Mouse (Mus musculus) T-helper 1 cell (primary cell): ENCODE measurements at regions not wholly inside any gene's neighbourhood (a gene's known extent, or its start where the extent isn't known, plus 50 kb on each side); places are given as distances from the start of the nearest gene placed in this dataset.

Experiments used
- in situ Hi-C: fragments of 300-600 bp; cut with MboI, MseI; formaldehyde crosslinking; loops from one replicate; pipeline ENCODE4 v1.15.1; 2025; ENCODE audit warnings: high pct_unique_total_duplicates

- in situ Hi-C loops: no loop called here
These were observed 911.9 kb downstream of the Speer2 start for GRCm38 (mm10) chr16:68951508-68952236.

DNA sequence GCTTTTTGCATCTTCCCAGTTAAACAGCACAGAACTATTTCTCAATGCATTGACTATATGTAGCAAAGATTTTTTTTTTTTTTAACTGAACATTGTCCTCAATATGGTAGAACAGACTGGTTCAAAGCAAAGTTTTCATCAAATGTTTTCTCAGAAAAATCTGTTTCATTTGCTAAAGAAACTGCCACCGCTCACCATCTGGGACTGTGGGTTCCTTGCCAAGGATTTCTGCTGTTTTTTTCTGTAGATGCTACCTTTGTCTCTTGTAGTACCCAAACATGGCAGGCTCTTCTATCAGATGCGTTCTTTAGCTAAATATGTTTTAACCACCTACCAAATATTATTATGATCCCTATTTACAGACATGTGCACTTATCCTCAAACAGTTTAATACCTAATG lies 952.7 kb downstream of the Speer2 start:
- in situ Hi-C loops: loop anchor here (10.0 kb wide), 1 partner anchor 246 kb away; no protein-coding TSS in a partner anchor

- in situ Hi-C loops: no loop called here
These were observed 965.4 kb downstream of the Speer2 start for GRCm38 (mm10) chr16:68898136-68898535.

DNA sequence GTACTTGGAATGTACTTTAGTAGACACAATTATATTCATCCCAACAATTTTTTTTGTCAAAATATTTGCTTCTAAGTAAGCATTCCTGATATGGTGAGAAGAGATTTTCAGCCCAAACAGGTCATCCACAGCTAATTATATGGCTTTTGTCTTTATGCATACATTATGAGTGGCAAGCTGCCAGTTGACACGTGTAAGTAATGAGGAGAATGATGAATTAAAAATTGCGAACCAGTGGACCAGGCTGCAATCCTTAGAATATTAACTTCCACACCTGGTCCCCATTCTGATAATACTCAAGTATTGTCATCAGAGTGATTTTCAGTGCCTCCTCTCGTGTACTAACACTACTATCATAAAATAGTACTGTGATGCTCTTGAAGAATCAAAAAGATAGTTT lies 1014.8 kb downstream of the Speer2 start:
- in situ Hi-C loops: no loop called here
